Mouse (Mus musculus): ENCODE data around the gene Gm20715.
A peak's percentile ranks its signal among the peaks of the same experiment; 100 is the strongest.
"Not testable (repeated sequence)": the region's sequence is repeated elsewhere in the genome, so short reads cannot be mapped to it uniquely, and the experiment has no call there.

The Gm20715 gene

GRCm38 (mm10) chr7:6410043-6410442 is at the start of gene Gm20715:
Gene Gm20715 (plus strand): TSS chr7:6410277.
- DNase-seq (ENCODE audit: low spot score in 2 of 2) = peak; percentile 82 to 87

DNA sequence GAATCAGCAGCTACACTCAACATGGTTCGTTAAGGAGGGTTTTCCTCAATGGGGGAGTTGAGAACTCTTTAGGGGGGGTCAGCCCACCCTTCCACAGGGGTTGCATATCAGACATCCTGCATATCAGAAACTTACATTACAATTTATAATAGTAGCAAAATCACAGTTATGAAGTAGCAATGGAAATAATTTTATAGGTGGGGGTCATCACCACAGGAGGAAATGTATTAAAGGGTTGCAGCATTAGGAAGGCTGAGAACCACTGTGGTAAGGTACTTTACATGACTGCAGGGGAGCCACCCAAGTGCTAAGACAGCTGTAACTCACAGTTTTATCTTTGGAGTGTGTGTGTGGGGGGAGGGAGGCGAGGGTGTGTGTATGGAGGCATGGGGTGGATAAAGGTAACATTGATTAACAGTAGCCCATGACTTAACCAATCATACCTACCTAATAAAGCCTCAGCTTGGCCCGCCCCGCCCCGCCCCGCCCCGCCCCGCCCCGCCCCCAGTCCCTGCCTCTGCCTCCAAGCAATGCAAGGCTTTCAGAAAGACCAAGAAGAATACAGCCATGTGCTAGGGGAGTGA is 49.5 kb upstream of the Gm20715 start:
- no peak for DNase-seq (ENCODE audit: low spot score in 2 of 2)

DNA sequence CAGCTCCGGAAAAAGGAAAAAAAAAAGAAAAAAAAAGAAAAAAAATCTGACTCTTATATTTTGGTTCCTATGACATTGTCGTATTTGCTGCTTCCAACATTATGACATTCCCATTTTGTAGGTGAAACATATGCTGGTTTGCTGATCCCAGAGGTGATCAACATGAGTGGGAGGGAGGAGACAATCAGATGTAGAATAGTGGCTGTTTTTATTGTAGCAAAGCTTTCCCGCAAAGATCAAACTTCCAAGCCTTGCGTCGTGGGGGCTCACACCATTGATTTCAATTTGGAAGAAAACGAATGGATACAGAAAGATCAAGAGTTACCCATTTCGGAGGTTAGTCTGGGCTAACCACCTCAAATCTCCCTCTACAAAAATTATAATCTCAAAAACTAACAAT is 48.3 kb upstream of the Gm20715 start:
- no peak for DNase-seq (ENCODE audit: low spot score in 2 of 2)

- peak; percentile 99 for DNase-seq (ENCODE audit: low spot score in 2 of 2)
Observed at GRCm38 (mm10) chr7:6362268-6363046, 47.6 kb upstream of the Gm20715 start.

GRCm38 (mm10) chr7:6363047-6363488 is 47.0 kb upstream of the Gm20715 start, which contains the start of gene Zfp78:
Gene Zfp78 (plus strand): TSS chr7:6363280.
- DNase-seq (ENCODE audit: low spot score in 2 of 2) = peak; percentile 90 to 92

DNA sequence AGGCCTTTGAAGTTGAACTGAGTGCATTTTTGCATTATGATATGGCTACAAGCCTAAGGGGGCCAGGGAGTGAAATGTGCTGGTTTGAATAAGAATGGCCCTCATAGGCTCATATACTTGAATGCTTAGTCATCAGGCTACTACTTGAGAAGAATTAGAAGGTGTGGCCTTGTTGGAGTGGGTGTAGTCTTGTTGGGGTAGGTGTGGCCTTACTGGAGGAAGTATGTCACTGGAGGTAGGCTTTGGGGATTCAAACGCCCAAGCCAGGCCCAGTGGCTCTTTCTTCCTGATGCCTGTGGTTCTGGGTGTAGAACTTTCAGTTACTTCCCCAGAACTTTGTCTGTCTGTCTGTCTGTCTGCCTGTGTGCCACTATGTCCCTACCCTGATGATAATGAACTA is 45.3 kb upstream of the Gm20715 start:
- DNase-seq (ENCODE audit: low spot score in 2 of 2) = no peak

DNA sequence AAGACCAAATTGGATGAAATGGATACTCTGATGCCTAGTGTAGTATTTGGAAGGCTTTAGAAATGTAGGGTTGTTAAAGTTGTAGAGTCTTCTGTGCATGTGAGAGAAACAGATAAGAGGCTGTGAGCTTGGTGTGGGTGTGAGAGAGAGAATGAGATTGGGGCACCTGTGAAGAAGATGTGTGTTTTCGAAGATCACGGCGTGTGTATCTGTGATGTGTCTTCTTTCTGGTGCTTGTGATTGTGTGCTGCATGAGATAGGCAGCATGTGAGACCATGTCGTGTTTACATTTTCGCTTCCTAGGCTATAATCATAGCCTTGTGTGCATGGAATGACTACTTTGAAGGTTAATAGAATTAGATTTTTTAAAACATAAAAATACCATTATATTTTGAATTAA is 42.9 kb upstream of the Gm20715 start:
- no peak for DNase-seq (ENCODE audit: low spot score in 2 of 2)

GRCm38 (mm10) chr7:6368146-6368545 is 41.9 kb upstream of the Gm20715 start:
- DNase-seq (ENCODE audit: low spot score in 2 of 2) = not testable (repeated sequence)

DNA sequence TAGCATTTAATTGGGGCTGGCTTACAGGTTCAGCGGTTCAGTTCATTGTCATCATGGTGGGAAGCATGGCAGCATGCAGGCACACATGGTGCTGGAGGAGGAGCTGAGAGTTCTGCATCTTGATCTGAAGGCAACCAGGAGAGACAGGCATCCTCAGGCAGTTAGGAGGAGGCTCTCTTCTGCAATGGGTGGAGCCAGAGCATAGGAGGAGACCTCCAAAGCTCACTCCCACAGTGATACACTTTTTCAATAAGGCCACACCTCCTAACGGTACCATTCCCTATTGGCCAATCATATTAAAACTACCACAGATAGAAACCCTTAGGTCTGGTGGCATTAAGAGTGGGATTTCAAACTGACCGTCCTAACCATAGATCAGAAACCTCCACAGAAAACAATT is 40.6 kb upstream of the Gm20715 start:
- DNase-seq (ENCODE audit: low spot score in 2 of 2) = no peak

- no peak for DNase-seq (ENCODE audit: low spot score in 2 of 2)
Observed at GRCm38 (mm10) chr7:6372993-6373392, 37.1 kb upstream of the Gm20715 start.

GRCm38 (mm10) chr7:6378441-6378840 is 31.6 kb upstream of the Gm20715 start:
- peak; percentile 39 to 71 for DNase-seq (ENCODE audit: low spot score in 2 of 2)

DNA sequence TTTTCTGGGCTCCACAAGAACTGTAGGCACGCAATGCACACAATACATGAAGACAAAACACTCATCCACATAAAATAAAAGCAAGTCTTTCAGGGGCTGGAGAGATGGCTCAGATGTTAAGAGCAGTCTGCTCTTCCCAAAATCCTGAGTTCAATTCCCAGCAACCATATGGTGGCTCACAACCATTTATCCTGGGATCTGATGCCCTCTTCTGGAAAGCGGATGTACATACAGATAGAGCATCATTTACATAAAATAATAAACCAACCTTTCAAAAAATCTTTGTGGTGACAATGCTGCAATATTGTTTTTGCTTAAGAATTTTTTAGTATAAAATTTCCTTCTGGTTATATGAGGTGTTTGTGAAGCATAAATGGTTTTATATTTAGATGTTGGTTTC is 28.6 kb upstream of the Gm20715 start:
- DNase-seq (ENCODE audit: low spot score in 2 of 2) = no peak

GRCm38 (mm10) chr7:6383044-6383455 is 27.0 kb upstream of the Gm20715 start, which contains the start of gene Zfp28:
Gene Zfp28 (plus strand): TSS chr7:6383295.
- DNase-seq (ENCODE audit: low spot score in 2 of 2) = peak; percentile 95 to 96

- no peak for DNase-seq (ENCODE audit: low spot score in 2 of 2)
Observed at GRCm38 (mm10) chr7:6384011-6384410, 26.1 kb upstream of the Gm20715 start.

DNA sequence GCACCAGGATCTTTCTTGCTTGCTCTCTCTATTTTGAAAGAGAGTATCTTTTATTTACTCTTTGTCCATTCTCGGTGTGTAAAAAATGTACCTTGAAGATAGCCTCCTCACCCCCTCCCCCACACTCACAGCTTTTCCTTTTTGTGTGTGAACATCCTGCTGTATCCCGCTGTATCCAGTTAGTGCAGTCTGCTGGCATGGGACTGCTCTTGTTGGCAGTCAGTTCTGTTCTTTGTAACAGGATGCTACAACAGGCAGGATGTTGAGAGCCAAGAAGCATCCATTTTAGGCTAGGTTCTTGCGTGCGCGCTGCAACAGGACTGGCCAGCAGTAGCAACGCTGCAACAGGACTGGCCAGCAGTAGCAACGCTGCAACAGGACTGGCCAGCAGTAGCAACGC is 23.1 kb upstream of the Gm20715 start:
- peak; percentile 50 to 71 for DNase-seq (ENCODE audit: low spot score in 2 of 2)

GRCm38 (mm10) chr7:6388971-6389370 is 21.1 kb upstream of the Gm20715 start:
- no peak for DNase-seq (ENCODE audit: low spot score in 2 of 2)

- DNase-seq (ENCODE audit: low spot score in 2 of 2) = no peak
Observed at GRCm38 (mm10) chr7:6389449-6389848, 20.6 kb upstream of the Gm20715 start.

- DNase-seq (ENCODE audit: low spot score in 2 of 2) = peak; percentile 74 to 85
Observed at GRCm38 (mm10) chr7:6397996-6398975, 11.8 kb upstream of the Gm20715 start, which contains the start of gene Smim17. Gene Smim17 (plus strand): TSS chr7:6398715.

DNA sequence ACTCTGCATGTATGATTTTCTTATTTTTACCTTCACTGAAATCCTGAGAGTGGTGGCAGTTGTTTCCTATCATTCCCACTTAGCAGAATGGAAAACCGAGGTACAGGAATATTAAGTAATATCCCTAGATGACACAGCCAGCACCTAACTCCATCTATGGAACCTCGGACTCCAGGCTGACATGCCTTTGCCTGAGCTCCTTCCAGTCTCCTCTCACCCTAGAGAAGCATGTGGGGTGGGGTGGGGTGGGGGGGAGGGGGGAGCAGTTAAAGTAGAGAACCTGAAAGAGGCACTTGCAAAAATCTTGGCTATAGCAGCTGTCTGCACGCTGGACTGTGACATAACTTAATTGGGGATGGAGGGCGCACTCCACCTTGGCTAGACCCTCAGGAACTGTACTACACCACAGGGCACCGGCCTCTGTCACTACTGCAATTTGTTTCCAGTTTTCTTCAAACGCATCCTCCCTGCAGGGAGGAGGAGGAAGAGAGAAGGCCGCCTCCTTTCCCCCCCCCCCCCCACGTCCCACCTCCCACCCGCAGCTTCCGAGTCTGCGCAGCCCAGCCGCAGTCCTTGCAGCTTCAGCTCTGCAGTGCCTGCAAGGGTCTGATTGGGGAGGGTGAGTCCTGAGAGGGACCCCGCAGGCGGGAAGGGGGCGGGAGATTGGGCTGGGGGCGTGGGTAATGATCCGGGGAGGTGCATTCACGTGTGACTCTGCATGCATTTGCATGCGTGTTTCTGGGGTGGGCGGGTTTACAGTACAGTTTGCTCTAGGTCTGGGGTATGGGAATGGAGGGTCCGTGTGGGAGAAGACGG is 4.8 kb downstream of the Gm20715 start:
- DNase-seq (ENCODE audit: low spot score in 2 of 2) = peak; percentile 82 to 83

- no peak for DNase-seq (ENCODE audit: low spot score in 2 of 2)
Observed at GRCm38 (mm10) chr7:6415442-6415787, 5.3 kb downstream of the Gm20715 start.

GRCm38 (mm10) chr7:6419894-6420293 is 9.8 kb downstream of the Gm20715 start:
- DNase-seq (ENCODE audit: low spot score in 2 of 2) = no peak
